Mouse (Mus musculus) heart, adult 8-10 months (tissue): ENCODE data around the gene Pcnx4. TPM values are rescaled to one million over a fixed set of nuclear protein-coding genes. Genes with fewer than 3 reads are reported as not detected.
"Not testable (repeated sequence)": the region's sequence is repeated elsewhere in the genome, so short reads cannot be mapped to it uniquely, and the experiment has no call there.

Experiments used
- DNase-seq: peaks from one replicate; pipeline ENCODE4 v3.0.0; 2022; ENCODE audit warnings: low spot score
- total RNA-seq, 4 experiments: library from RNA; stranded (reverse); gene quantifications; 2 replicates each; pipeline ENCODE4 v1.2.4; 2022

Pcnx4 gene
- total RNA-seq, 4 experiments from 2014 or later: 3.3 to 4.5 (median 3.9) TPM

- no peak for DNase-seq
Observed at GRCm38 (mm10) chr12:72594001-72594400, 57.8 kb downstream of the Pcnx4 start.

GRCm38 (mm10) chr12:72598731-72599130 is 62.5 kb downstream of the Pcnx4 start:
- DNase-seq: not testable (repeated sequence)

GRCm38 (mm10) chr12:72612053-72612452 is 75.9 kb downstream of the Pcnx4 start:
- no peak for DNase-seq

GRCm38 (mm10) chr12:72620856-72621255 is 84.7 kb downstream of the Pcnx4 start:
- no peak for DNase-seq

GRCm38 (mm10) chr12:72621441-72621840 is 85.3 kb downstream of the Pcnx4 start:
- DNase-seq: no peak

GRCm38 (mm10) chr12:72622853-72623496 is 86.8 kb downstream of the Pcnx4 start:
- no peak for DNase-seq

- DNase-seq: no peak
Observed at GRCm38 (mm10) chr12:72628751-72629150, 92.6 kb downstream of the Pcnx4 start.

Other genes starting within 250 kb of the Pcnx4 start
- gene Rtn1, start 127.3 kb upstream of the Pcnx4 start, total RNA-seq: 1 to 10 TPM; 3.3 to 7.0 (median 5.0) TPM
- gene Lrrc9, start 94.5 kb upstream of the Pcnx4 start, total RNA-seq: under 1 TPM; 0.14 to 0.44 (median 0.23) TPM
- not detected for gene Gm4756, start 113.3 kb downstream of the Pcnx4 start, total RNA-seq
- gene Dhrs7, start 128.5 kb downstream of the Pcnx4 start, total RNA-seq: 10 to 100 TPM; 60.9 to 71.2 (median 69.3) TPM
- 100 to 1,000 TPM; 237 to 283 (median 258) TPM for gene Ppm1a, start 221.1 kb downstream of the Pcnx4 start, total RNA-seq